Mouse (Mus musculus): ENCODE measurements around the gene Gm2a.

GRCm38 (mm10) chr11:55151608-55152007 is 53.7 kb downstream of the Gm2a start, which contains the start of gene Slc36a3:
- TF ChIP-seq HCFC1 (IDR thresholded peaks at IDR 0.05; ENCODE audit: borderline replicate concordance, insufficient read depth, low read length) (no peak), MAFK (IDR thresholded peaks at IDR 0.05; ENCODE audit: insufficient read depth, low read depth, low read length) (no peak), ZC3H11A (IDR thresholded peaks at IDR 0.05; ENCODE audit: borderline replicate concordance, low read depth, low read length) (no peak), ZNF384 (IDR thresholded peaks at IDR 0.05; ENCODE audit: low read depth, low read length) (no peak), CHD2 (IDR thresholded peaks at IDR 0.05; ENCODE audit: low read depth, low read length) (no peak)
